Mouse (Mus musculus): ENCODE data around the gene Grk3. TPM values are rescaled to one million over a fixed set of nuclear protein-coding genes. Genes with fewer than 3 reads are reported as not detected.

Grk3 gene
- total RNA-seq, 2 experiments from 2014 or later, result 4.6 to 5.0 TPM

DNA sequence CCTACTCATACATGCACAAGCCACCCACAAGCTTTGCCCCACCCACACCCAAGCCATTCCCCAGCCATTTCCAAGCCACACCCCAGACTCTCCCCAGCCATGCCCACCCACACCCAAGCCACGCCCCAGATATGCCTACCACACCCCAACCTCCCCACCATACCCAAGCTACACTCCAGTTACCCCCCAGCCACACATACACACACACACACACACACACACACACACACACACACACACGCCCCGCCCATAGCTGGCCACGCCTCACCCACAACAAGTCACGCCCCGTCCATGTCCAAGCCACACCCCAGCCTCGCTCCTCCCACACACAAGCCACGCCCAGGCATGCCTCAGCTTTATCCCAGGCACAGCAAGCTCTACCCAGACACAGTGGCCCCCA is 16.4 kb downstream of the Grk3 start:
- no peak overlapping the region for H3K4me3 ChIP-seq
- no peak for TF ChIP-seq CTCF (IDR thresholded peaks at IDR 0.05)
- intact Hi-C loops (cut with DNase I), result no loop called here
- H3K27ac ChIP-seq, result no peak overlapping the region
- no peak for DNase-seq

GRCm38 (mm10) chr5:112997516-112998186 is 17.9 kb downstream of the Grk3 start:
- Histone ChIP-seq H3K4me3 (no peak overlapping the region), H3K27ac (no peak overlapping the region)
- DNase-seq, result no peak
- intact Hi-C loops (cut with DNase I), result no loop called here
- TF ChIP-seq CTCF (IDR thresholded peaks at IDR 0.05), result no peak

DNA sequence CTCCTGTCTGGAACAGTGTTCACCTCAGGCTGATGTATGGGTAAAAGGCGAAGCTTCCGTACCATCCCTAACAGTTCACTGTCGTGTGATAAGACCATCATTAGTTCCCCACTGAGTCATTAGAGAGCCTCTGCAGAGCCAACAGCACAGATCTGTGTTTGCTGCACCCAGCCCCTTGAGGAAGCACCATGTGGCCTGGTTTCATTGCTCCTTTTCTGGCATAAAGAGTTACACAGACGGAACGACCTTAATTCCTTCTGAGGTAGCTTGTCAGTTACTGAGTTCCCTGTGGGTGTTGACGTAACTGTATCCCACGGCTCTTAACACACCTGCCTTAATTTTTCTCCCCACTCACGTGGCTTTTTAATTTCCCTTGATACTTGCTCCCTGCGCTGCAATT is 24.3 kb downstream of the Grk3 start:
- TF ChIP-seq CTCF (IDR thresholded peaks at IDR 0.05), result no peak
- intact Hi-C loops (cut with DNase I), result no loop called here
- DNase-seq, result no peak
- H3K27ac ChIP-seq, result no peak overlapping the region
- no peak overlapping the region for H3K4me3 ChIP-seq

GRCm38 (mm10) chr5:112981931-112982330 is 33.7 kb downstream of the Grk3 start:
- intact Hi-C loops (cut with DNase I), result no loop called here
- no peak for TF ChIP-seq CTCF (IDR thresholded peaks at IDR 0.05)
- Histone ChIP-seq H3K4me3 (no peak overlapping the region), H3K27ac (no peak overlapping the region)
- DNase-seq, result no peak

GRCm38 (mm10) chr5:112979710-112980109 is 35.9 kb downstream of the Grk3 start:
- Histone ChIP-seq H3K27ac (no peak overlapping the region), H3K4me3 (no peak overlapping the region)
- TF ChIP-seq CTCF (IDR thresholded peaks at IDR 0.05), result no peak
- DNase-seq, result no peak
- intact Hi-C loops (cut with DNase I), result no loop called here

- intact Hi-C loops (cut with DNase I), result no loop called here
- Histone ChIP-seq H3K4me3 (no peak overlapping the region), H3K27ac (no peak overlapping the region)
- DNase-seq, result no peak
- TF ChIP-seq CTCF (IDR thresholded peaks at IDR 0.05), result no peak
Measured at GRCm38 (mm10) chr5:112979195-112979594, 36.4 kb downstream of the Grk3 start.

- DNase-seq, result no peak
- intact Hi-C loops (cut with DNase I), result no loop called here
- Histone ChIP-seq H3K27ac (no peak overlapping the region), H3K4me3 (no peak overlapping the region)
- no peak for TF ChIP-seq CTCF (IDR thresholded peaks at IDR 0.05)
Measured at GRCm38 (mm10) chr5:112977089-112977488, 38.5 kb downstream of the Grk3 start.

DNA sequence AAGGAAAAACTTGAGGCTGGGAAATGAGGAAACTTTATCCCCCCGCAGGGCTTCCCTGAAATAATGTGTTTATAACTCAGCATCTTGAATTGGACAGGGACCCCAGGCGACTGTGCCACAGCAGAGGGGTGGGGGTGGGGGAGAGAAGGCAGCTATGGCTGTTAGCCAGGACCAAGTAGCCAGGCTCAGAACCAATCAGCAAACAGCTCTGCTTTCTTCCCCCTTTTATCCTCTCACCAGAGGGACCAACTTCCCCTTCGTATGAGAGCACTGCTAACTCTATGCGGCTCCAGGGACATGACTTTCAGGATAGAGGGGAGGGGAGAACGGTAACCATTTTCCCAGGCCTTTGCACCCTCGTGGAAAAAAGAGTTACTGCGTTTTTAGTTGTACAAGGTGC is 42.0 kb downstream of the Grk3 start:
- no peak for TF ChIP-seq CTCF (IDR thresholded peaks at IDR 0.05)
- DNase-seq, result no peak
- Histone ChIP-seq H3K4me3 (no peak overlapping the region), H3K27ac (no peak overlapping the region)
- intact Hi-C loops (cut with DNase I), result loop anchor here (5.0 kb wide), 1 partner anchor 44 kb away; the partner anchor contains the start of gene Grk3

DNA sequence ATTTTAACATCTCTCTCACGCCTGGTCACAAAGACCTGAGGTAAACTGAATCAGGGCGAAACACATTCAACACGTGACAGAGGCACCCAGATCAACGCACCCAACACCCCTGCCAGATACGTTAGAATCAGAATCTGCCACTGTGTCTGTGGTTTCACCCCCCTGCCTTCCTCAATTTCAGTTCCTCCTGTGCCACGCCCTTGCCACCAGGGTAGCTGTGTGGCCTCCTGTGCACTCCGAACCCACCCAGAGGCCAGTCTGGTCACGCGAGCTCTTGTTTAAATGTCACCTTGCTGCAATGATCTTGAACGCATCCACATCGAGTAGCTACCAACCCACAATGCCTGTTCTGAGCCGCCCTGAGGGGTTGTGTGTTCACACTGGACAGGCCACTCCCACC is 43.3 kb downstream of the Grk3 start:
- H3K4me3 ChIP-seq, result no peak overlapping the region
- intact Hi-C loops (cut with DNase I), result loop anchor here (5.0 kb wide), 1 partner anchor 45 kb away; the partner anchor contains the start of gene Grk3
- TF ChIP-seq CTCF (IDR thresholded peaks at IDR 0.05), result no peak
- DNase-seq, result no peak
- no peak overlapping the region for H3K27ac ChIP-seq

DNA sequence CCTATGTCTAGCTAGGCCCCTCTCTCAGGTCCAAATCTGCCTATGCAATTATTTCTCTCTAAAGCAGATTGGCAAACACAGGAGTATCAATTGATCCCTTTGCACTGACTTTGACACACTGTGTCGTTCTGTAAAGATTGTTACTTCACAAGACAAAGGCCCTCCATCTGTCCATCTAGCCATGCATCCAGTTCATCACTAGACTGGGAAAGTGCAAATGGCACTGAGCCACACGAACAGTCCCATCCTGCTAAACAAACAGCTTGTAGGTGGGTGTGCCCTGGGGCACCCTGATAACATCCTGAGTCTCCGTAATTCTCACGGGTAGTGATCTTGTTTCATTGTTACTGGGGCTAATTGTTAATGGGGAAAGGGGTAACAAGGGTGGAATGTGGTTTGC is 52.1 kb downstream of the Grk3 start:
- no peak for TF ChIP-seq CTCF (IDR thresholded peaks at IDR 0.05)
- no peak overlapping the region for H3K4me3 ChIP-seq
- intact Hi-C loops (cut with DNase I), result no loop called here
- H3K27ac ChIP-seq, result no peak overlapping the region
- no peak for DNase-seq

DNA sequence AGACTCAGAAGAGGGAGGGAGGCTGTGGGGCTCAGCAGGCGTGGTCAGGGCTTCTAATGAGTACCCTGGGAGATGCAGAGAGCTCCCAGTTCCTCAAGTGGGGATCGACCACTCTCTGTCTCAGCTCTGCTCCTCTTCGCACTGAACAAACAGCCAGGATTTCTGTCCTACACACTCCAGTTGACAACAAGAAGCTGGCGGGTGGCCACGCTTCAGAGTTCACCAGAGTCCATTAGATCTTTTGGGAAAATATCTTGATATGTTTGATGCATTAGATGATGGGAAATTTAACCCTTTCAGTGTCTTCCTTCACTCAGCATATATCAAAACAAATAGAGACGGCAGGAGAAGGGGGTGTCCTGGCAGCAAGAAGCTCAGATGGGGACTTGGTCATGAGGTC is 53.4 kb downstream of the Grk3 start:
- DNase-seq, result peak; percentile 34
- Histone ChIP-seq H3K4me3 (no peak overlapping the region), H3K27ac (no peak overlapping the region)
- TF ChIP-seq CTCF (IDR thresholded peaks at IDR 0.05), result no peak
- intact Hi-C loops (cut with DNase I), result no loop called here

DNA sequence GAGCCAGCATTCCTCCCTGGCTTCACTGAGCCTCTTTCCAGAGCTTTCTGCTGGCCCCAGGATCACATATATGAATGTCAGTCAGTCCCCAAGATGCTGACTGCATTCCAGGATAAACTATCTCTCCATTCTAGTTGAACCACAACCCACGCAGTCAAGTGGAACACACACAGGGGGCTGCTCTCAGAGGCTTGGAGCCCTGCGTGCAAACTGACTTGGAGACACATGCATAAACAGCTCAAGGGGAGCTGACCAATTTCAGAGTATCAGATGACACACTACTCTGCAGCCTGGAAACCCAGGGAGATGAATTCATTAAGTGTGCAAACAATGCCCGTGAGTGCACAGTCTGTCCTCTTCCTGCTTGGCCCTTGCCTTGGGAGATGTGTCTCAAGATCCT is 54.7 kb downstream of the Grk3 start:
- Histone ChIP-seq H3K4me3 (no peak overlapping the region), H3K27ac (peak overlapping the region; percentile 53; the same call in 1 of the 2 replicates)
- intact Hi-C loops (cut with DNase I), result no loop called here
- TF ChIP-seq CTCF (IDR thresholded peaks at IDR 0.05), result no peak
- DNase-seq, result peak; percentile 45

GRCm38 (mm10) chr5:112958293-112958692 is 57.3 kb downstream of the Grk3 start:
- no peak for DNase-seq
- intact Hi-C loops (cut with DNase I), result no loop called here
- no peak for TF ChIP-seq CTCF (IDR thresholded peaks at IDR 0.05)
- no peak overlapping the region for H3K27ac ChIP-seq
- no peak overlapping the region for H3K4me3 ChIP-seq

- TF ChIP-seq CTCF (IDR thresholded peaks at IDR 0.05), result no peak
- no peak for DNase-seq
Measured at GRCm38 (mm10) chr5:112956841-112957240, 58.8 kb downstream of the Grk3 start.

More at GRCm38 (mm10) chr5:112956841-112957240, 58.8 kb downstream of the Grk3 start:
- no peak overlapping the region for H3K4me3 ChIP-seq
- intact Hi-C loops (cut with DNase I), result no loop called here
- H3K27ac ChIP-seq, result peak overlapping the region; percentile 40; the same call in 1 of the 2 replicates
